Mouse (Mus musculus): ENCODE results near the gene Aknad1. TPM values are rescaled to one million over a fixed set of nuclear protein-coding genes. Genes with fewer than 3 reads are reported as not detected.

The Aknad1 gene
- polyA plus RNA-seq, 1 experiment from 2014 or later = 0.11 TPM

GRCm38 (mm10) chr3:108717896-108718502 lies 21.5 kb upstream of the Aknad1 start:
- no peaks in the 10 kb centered on the region for H3K36me3 ChIP-seq (ENCODE audit: insufficient read depth, low read length)
- 85% methylated on average over 3 of the region's 3 CpGs for WGBS
- no peak overlapping the region for H3K4me3 ChIP-seq (ENCODE audit: low read length)
- H3K4me1 ChIP-seq (ENCODE audit: insufficient read depth, low read length) = peaks cover 16% of the 10 kb centered on the region
- H3K27ac ChIP-seq (ENCODE audit: low read length) = no peak overlapping the region
- ATAC-seq (ENCODE audit: low FRiP score, low TSS enrichment) = no peak
- no peaks in the 10 kb centered on the region for H3K27me3 ChIP-seq (ENCODE audit: insufficient read depth, low read length)
- no peak overlapping the region for H3K9ac ChIP-seq (replicated peaks; ENCODE audit: low read length)
- no peaks in the 10 kb centered on the region for H3K9me3 ChIP-seq (ENCODE audit: low read length)
- no peak overlapping the region for H3K4me2 ChIP-seq (replicated peaks; ENCODE audit: low read depth, low read length)

GRCm38 (mm10) chr3:108719357-108719756 lies 20.1 kb upstream of the Aknad1 start:
- H3K9ac ChIP-seq (replicated peaks; ENCODE audit: low read length) = no peak overlapping the region
- H3K4me1 ChIP-seq (ENCODE audit: insufficient read depth, low read length) = peaks cover 13% of the 10 kb centered on the region
- no peak overlapping the region for H3K4me2 ChIP-seq (replicated peaks; ENCODE audit: low read depth, low read length)
- H3K9me3 ChIP-seq (ENCODE audit: low read length) = no peaks in the 10 kb centered on the region
- H3K27ac ChIP-seq (ENCODE audit: low read length) = no peak overlapping the region
- 82% methylated on average over 2 of the region's 2 CpGs for WGBS
- H3K4me3 ChIP-seq (ENCODE audit: low read length) = no peak overlapping the region
- H3K36me3 ChIP-seq (ENCODE audit: insufficient read depth, low read length) = no peaks in the 10 kb centered on the region
- H3K27me3 ChIP-seq (ENCODE audit: insufficient read depth, low read length) = no peaks in the 10 kb centered on the region
- ATAC-seq (ENCODE audit: low FRiP score, low TSS enrichment) = no peak

- no peak for ATAC-seq (ENCODE audit: low FRiP score, low TSS enrichment)
- H3K27me3 ChIP-seq (ENCODE audit: insufficient read depth, low read length) = no peaks in the 10 kb centered on the region
- WGBS = 82% methylated on average over 3 of the region's 3 CpGs
- no peak overlapping the region for H3K4me2 ChIP-seq (replicated peaks; ENCODE audit: low read depth, low read length)
- H3K4me3 ChIP-seq (ENCODE audit: low read length) = no peak overlapping the region
- no peaks in the 10 kb centered on the region for H3K36me3 ChIP-seq (ENCODE audit: insufficient read depth, low read length)
- H3K9ac ChIP-seq (replicated peaks; ENCODE audit: low read length) = no peak overlapping the region
- no peak overlapping the region for H3K27ac ChIP-seq (ENCODE audit: low read length)
- H3K4me1 ChIP-seq (ENCODE audit: insufficient read depth, low read length) = peaks cover 13% of the 10 kb centered on the region
- H3K9me3 ChIP-seq (ENCODE audit: low read length) = no peaks in the 10 kb centered on the region
Measured at GRCm38 (mm10) chr3:108719761-108720160, 19.7 kb upstream of the Aknad1 start.

- ATAC-seq (ENCODE audit: low FRiP score, low TSS enrichment) = no peak
- Histone ChIP-seq H3K27ac (ENCODE audit: low read length) (peak overlapping the region; percentile 90), H3K9ac (replicated peaks; ENCODE audit: low read length) (peak overlapping the region; percentile 94), H3K4me2 (replicated peaks; ENCODE audit: low read depth, low read length) (peak overlapping the region; percentile 79), H3K27me3 (ENCODE audit: insufficient read depth, low read length) (no peaks in the 10 kb centered on the region), H3K36me3 (ENCODE audit: insufficient read depth, low read length) (no peaks in the 10 kb centered on the region), H3K4me3 (ENCODE audit: low read length) (peak overlapping the region; percentile 82), H3K9me3 (ENCODE audit: low read length) (peaks cover 3% of the 10 kb centered on the region; the same call in 1 of the 2 replicates), H3K4me1 (ENCODE audit: insufficient read depth, low read length) (peaks cover 13% of the 10 kb centered on the region)
- under 1% methylated on average over 44 of the region's 44 CpGs for WGBS
Measured at GRCm38 (mm10) chr3:108721076-108721991, 18.1 kb upstream of the Aknad1 start.

- WGBS = 3% methylated on average over 43 of the region's 53 CpGs
- peak within 1 kb of the TSS; percentile 79 for H3K4me2 ChIP-seq (replicated peaks; ENCODE audit: low read depth, low read length)
- no peaks in the 10 kb centered on the region for H3K27me3 ChIP-seq (ENCODE audit: insufficient read depth, low read length)
- peak within 1 kb of the TSS; percentile 90 for H3K27ac ChIP-seq (ENCODE audit: low read length)
- H3K9ac ChIP-seq (replicated peaks; ENCODE audit: low read length) = peak within 1 kb of the TSS; percentile 94
- peaks cover 13% of the 10 kb centered on the region for H3K4me1 ChIP-seq (ENCODE audit: insufficient read depth, low read length)
- H3K4me3 ChIP-seq (ENCODE audit: low read length) = peak within 1 kb of the TSS; percentile 82
- peaks cover 3% of the 10 kb centered on the region; the same call in 1 of the 2 replicates for H3K9me3 ChIP-seq (ENCODE audit: low read length)
- no peaks in the 10 kb centered on the region for H3K36me3 ChIP-seq (ENCODE audit: insufficient read depth, low read length)
- peak; percentile 99 for ATAC-seq (ENCODE audit: low FRiP score, low TSS enrichment)
Measured at GRCm38 (mm10) chr3:108722036-108722872, 17.2 kb upstream of the Aknad1 start, which contains the start of gene Gpsm2. Gene Gpsm2, minus strand, starts transcription at chr3:108722309.

- Histone ChIP-seq H3K4me2 (replicated peaks; ENCODE audit: low read depth, low read length) (no peak overlapping the region), H3K4me1 (ENCODE audit: insufficient read depth, low read length) (peaks cover 4% of the 10 kb centered on the region; the same call in 1 of the 2 replicates), H3K27ac (ENCODE audit: low read length) (no peak overlapping the region), H3K4me3 (ENCODE audit: low read length) (no peak overlapping the region), H3K9me3 (ENCODE audit: low read length) (peaks cover 3% of the 10 kb centered on the region; the same call in 1 of the 2 replicates), H3K9ac (replicated peaks; ENCODE audit: low read length) (no peak overlapping the region), H3K27me3 (ENCODE audit: insufficient read depth, low read length) (no peaks in the 10 kb centered on the region), H3K36me3 (ENCODE audit: insufficient read depth, low read length) (no peaks in the 10 kb centered on the region)
- 84% methylated on average over 7 of the region's 7 CpGs for WGBS
- no peak for ATAC-seq (ENCODE audit: low FRiP score, low TSS enrichment)
Measured at GRCm38 (mm10) chr3:108726413-108726812, 13.0 kb upstream of the Aknad1 start.

GRCm38 (mm10) chr3:108727344-108727743 lies 12.1 kb upstream of the Aknad1 start:
- Histone ChIP-seq H3K9ac (replicated peaks; ENCODE audit: low read length) (no peak overlapping the region), H3K4me1 (ENCODE audit: insufficient read depth, low read length) (peaks cover 4% of the 10 kb centered on the region; the same call in 1 of the 2 replicates), H3K27ac (ENCODE audit: low read length) (no peak overlapping the region), H3K36me3 (ENCODE audit: insufficient read depth, low read length) (no peaks in the 10 kb centered on the region), H3K27me3 (ENCODE audit: insufficient read depth, low read length) (no peaks in the 10 kb centered on the region), H3K4me3 (ENCODE audit: low read length) (no peak overlapping the region), H3K9me3 (ENCODE audit: low read length) (peaks cover 3% of the 10 kb centered on the region; the same call in 1 of the 2 replicates), H3K4me2 (replicated peaks; ENCODE audit: low read depth, low read length) (no peak overlapping the region)
- no peak for ATAC-seq (ENCODE audit: low FRiP score, low TSS enrichment)

- H3K36me3 ChIP-seq (ENCODE audit: insufficient read depth, low read length) = no peaks in the 10 kb centered on the region
- H3K4me2 ChIP-seq (replicated peaks; ENCODE audit: low read depth, low read length) = no peak overlapping the region
- H3K4me1 ChIP-seq (ENCODE audit: insufficient read depth, low read length) = peaks cover 4% of the 10 kb centered on the region; the same call in 1 of the 2 replicates
- no peak for ATAC-seq (ENCODE audit: low FRiP score, low TSS enrichment)
- no peak overlapping the region for H3K27ac ChIP-seq (ENCODE audit: low read length)
- 89% methylated on average over 3 of the region's 3 CpGs for WGBS
- no peak overlapping the region for H3K4me3 ChIP-seq (ENCODE audit: low read length)
- no peak overlapping the region for H3K9ac ChIP-seq (replicated peaks; ENCODE audit: low read length)
- no peaks in the 10 kb centered on the region for H3K27me3 ChIP-seq (ENCODE audit: insufficient read depth, low read length)
- peaks cover 3% of the 10 kb centered on the region; the same call in 1 of the 2 replicates for H3K9me3 ChIP-seq (ENCODE audit: low read length)
Measured at GRCm38 (mm10) chr3:108727776-108728175, 11.7 kb upstream of the Aknad1 start.

- Histone ChIP-seq H3K9ac (replicated peaks; ENCODE audit: low read length) (no peak overlapping the region), H3K27ac (ENCODE audit: low read length) (no peak overlapping the region), H3K4me1 (ENCODE audit: insufficient read depth, low read length) (peaks cover 4% of the 10 kb centered on the region; the same call in 1 of the 2 replicates), H3K27me3 (ENCODE audit: insufficient read depth, low read length) (no peaks in the 10 kb centered on the region), H3K4me3 (ENCODE audit: low read length) (no peak overlapping the region), H3K4me2 (replicated peaks; ENCODE audit: low read depth, low read length) (no peak overlapping the region), H3K9me3 (ENCODE audit: low read length) (peaks cover 3% of the 10 kb centered on the region; the same call in 1 of the 2 replicates), H3K36me3 (ENCODE audit: insufficient read depth, low read length) (no peaks in the 10 kb centered on the region)
- ATAC-seq (ENCODE audit: low FRiP score, low TSS enrichment) = no peak
- WGBS = 26% methylated on average over 12 of the region's 12 CpGs
Measured at GRCm38 (mm10) chr3:108730316-108730715, 9.1 kb upstream of the Aknad1 start.
